ENCODE assay signal across 17 mouse cellular contexts in the genomic region with DNA sequence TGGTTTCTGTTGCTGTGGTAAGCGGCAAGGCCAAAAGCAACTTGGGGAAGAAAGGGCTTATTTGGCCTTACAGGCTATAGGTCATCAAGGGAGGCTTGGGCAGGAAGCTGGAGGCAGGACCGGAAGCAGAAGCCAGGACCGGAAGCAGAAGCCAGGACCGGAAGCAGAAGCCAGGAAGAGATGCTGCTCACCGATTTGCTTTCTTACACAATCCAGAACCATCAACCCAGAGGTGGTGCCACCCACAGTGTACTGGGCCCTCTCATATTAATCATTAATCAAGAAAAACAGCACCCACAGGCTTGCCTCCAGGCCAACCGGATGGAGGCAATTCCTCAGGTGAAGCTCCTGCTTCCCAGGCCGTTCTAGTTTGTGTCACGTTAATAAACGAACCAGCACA. TPM values are rescaled to one million over a fixed set of nuclear protein-coding genes. Genes with fewer than 3 reads are reported as not detected.
A peak's percentile ranks its signal among the peaks of the same experiment; 100 is the strongest.
DNase-seq lines count a peak whose midpoint lies in the region; ATAC-seq and TF ChIP-seq lines count a peak whose summit lies in the region.
"Had no signal": no experiment of that assay in that cellular context is flagged by ENCODE, and none has a peak within 500 bp of the region (broad histone marks: within the 10 kb centered on the region; RNA-seq: fewer than 3 reads in every experiment).

No protein-coding gene starts in this region.

- H3K9ac ChIP-seq in intestine, postnatal 0 days (ENCODE audit: low read depth, low read length), result no peak overlapping the region
- H3K9ac ChIP-seq in liver, postnatal 0 days (replicated peaks), result no peak overlapping the region
- H3K9ac ChIP-seq: forebrain, embryonic 13.5 days; heart, embryonic 12.5 days; hindbrain, embryonic 15.5 days; lung, embryonic 15.5 days had no signal

- peaks cover 5% of the 10 kb centered on the region for H3K4me1 ChIP-seq in testis, adult 2 months (ENCODE audit: control insufficient read depth, insufficient read depth, low read length)
- no peaks in the 10 kb centered on the region for H3K4me1 ChIP-seq in intestine, postnatal 0 days (replicated peaks; ENCODE audit: control insufficient read depth, insufficient read depth, low read length)
- peaks cover 3% of the 10 kb centered on the region; the same call in 1 of the 2 replicates for H3K4me1 ChIP-seq in liver, postnatal 0 days (ENCODE audit: insufficient read depth)
- H3K4me1 ChIP-seq in forebrain, embryonic 10.5 days, result no peaks in the 10 kb centered on the region
- H3K4me1 ChIP-seq: forebrain, embryonic 13.5 days; heart, embryonic 12.5 days; hindbrain, embryonic 15.5 days; limb, embryonic 10.5 days; lung, embryonic 15.5 days had no signal

- 52% methylated on average over 9 of the region's 9 CpGs for WGBS in intestine, postnatal 0 days
- WGBS in liver, postnatal 0 days (ENCODE audit: insufficient replicate concordance), result 51% methylated on average over 9 of the region's 9 CpGs
- 83% methylated on average over 9 of the region's 9 CpGs for WGBS in forebrain, embryonic 10.5 days

- no peaks in the 10 kb centered on the region for H3K27me3 ChIP-seq in testis, adult 2 months (ENCODE audit: control insufficient read depth, insufficient read depth, low read length)
- no peaks in the 10 kb centered on the region for H3K27me3 ChIP-seq in intestine, postnatal 0 days (replicated peaks; ENCODE audit: control insufficient read depth, insufficient read depth, low read length)
- H3K27me3 ChIP-seq in liver, postnatal 0 days (ENCODE audit: insufficient read depth, low read length), result no peaks in the 10 kb centered on the region
- no peaks in the 10 kb centered on the region for H3K27me3 ChIP-seq in forebrain, embryonic 10.5 days (ENCODE audit: poor library complexity, severe bottlenecking)
- H3K27me3 ChIP-seq: forebrain, embryonic 13.5 days; heart, embryonic 12.5 days; hindbrain, embryonic 15.5 days; lung, embryonic 15.5 days had no signal

- no peak overlapping the region for H3K4me2 ChIP-seq in intestine, postnatal 0 days (replicated peaks; ENCODE audit: low read depth)
- H3K4me2 ChIP-seq in liver, postnatal 0 days (ENCODE audit: low read depth, low read length), result no peak overlapping the region
- H3K4me2 ChIP-seq: forebrain, embryonic 13.5 days; heart, embryonic 12.5 days; hindbrain, embryonic 15.5 days; lung, embryonic 15.5 days had no signal

- DNase-seq in testis, postnatal 14 days (ENCODE audit: low spot score), result no peak
- peak; percentile 26 for DNase-seq in liver, postnatal 0 days
- no peak for DNase-seq in forebrain, embryonic 10.5 days (ENCODE audit: extremely low spot score, low spot score)
- no peak for DNase-seq in adipocyte (ENCODE audit: low spot score)

- peak; percentile 77 for ATAC-seq in intestine, postnatal 0 days
- ATAC-seq in liver, postnatal 0 days, result peak; percentile 91
- no peak for ATAC-seq in frontal cortex, adult (ENCODE audit: low TSS enrichment)
- ATAC-seq: forebrain, embryonic 13.5 days had no signal

- peak overlapping the region; percentile 86 for H3K4me3 ChIP-seq in testis, adult 2 months (ENCODE audit: control insufficient read depth, low read depth, low read length)
- no peak overlapping the region for H3K4me3 ChIP-seq in intestine, postnatal 0 days (ENCODE audit: low read depth, low read length)
- no peak overlapping the region for H3K4me3 ChIP-seq in liver, postnatal 0 days (ENCODE audit: low read depth, low read length)
- H3K4me3 ChIP-seq in forebrain, embryonic 10.5 days, result no peak overlapping the region
- H3K4me3 ChIP-seq: forebrain, embryonic 13.5 days; heart, embryonic 12.5 days; hindbrain, embryonic 15.5 days; left cerebral cortex, adult 2 months; limb, embryonic 10.5 days; lung, embryonic 15.5 days had no signal

- no peak for TF ChIP-seq EP300 in liver, postnatal 0 days (IDR thresholded peaks at IDR 0.05; ENCODE audit: low read depth)

- TF ChIP-seq POLR2A in testis, adult 2 months (IDR thresholded peaks at IDR 0.05; ENCODE audit: control insufficient read depth, low read depth, low read length), result peak; percentile 27; the same call in 1 of the 2 replicates

- H3K9me3 ChIP-seq in intestine, postnatal 0 days (ENCODE audit: control insufficient read depth), result no peaks in the 10 kb centered on the region
- no peaks in the 10 kb centered on the region for H3K9me3 ChIP-seq in liver, postnatal 0 days (ENCODE audit: low read length)
- no peaks in the 10 kb centered on the region for H3K9me3 ChIP-seq in forebrain, embryonic 10.5 days
- H3K9me3 ChIP-seq: G1E; hindbrain, embryonic 15.5 days; limb, embryonic 10.5 days; lung, embryonic 15.5 days had no signal

- no peaks in the 10 kb centered on the region for H3K36me3 ChIP-seq in testis, adult 2 months (ENCODE audit: control insufficient read depth, insufficient read depth, low read length)
- H3K36me3 ChIP-seq in intestine, postnatal 0 days (ENCODE audit: control insufficient read depth, insufficient read depth), result no peaks in the 10 kb centered on the region
- H3K36me3 ChIP-seq in liver, postnatal 0 days (replicated peaks; ENCODE audit: insufficient read depth, low read length), result no peaks in the 10 kb centered on the region
- H3K36me3 ChIP-seq in forebrain, embryonic 10.5 days (replicated peaks), result no peaks in the 10 kb centered on the region
- H3K36me3 ChIP-seq: G1E; heart, embryonic 12.5 days; hindbrain, embryonic 15.5 days; limb, embryonic 10.5 days; lung, embryonic 15.5 days had no signal

- TF ChIP-seq CTCF in testis, adult 2 months (IDR thresholded peaks at IDR 0.05; ENCODE audit: control insufficient read depth, insufficient read depth, insufficient replicate concordance, low read depth, low read length), result no peak
- no peak for TF ChIP-seq CTCF in intestine, postnatal 0 days (IDR thresholded peaks at IDR 0.05; ENCODE audit: low read depth)
- TF ChIP-seq CTCF in liver, postnatal 0 days (IDR thresholded peaks at IDR 0.05; ENCODE audit: low read depth), result no peak

- peak overlapping the region; percentile 62 for H3K27ac ChIP-seq in testis, adult 2 months (ENCODE audit: control insufficient read depth, insufficient read depth, low read depth, low read length)
- H3K27ac ChIP-seq in intestine, postnatal 0 days (ENCODE audit: low read depth, low read length), result no peak overlapping the region
- no peak overlapping the region for H3K27ac ChIP-seq in liver, postnatal 0 days (ENCODE audit: low read depth)
- H3K27ac ChIP-seq in forebrain, embryonic 10.5 days, result no peak overlapping the region
- H3K27ac ChIP-seq: forebrain, embryonic 13.5 days; hindbrain, embryonic 15.5 days; left cerebral cortex, adult 2 months; limb, embryonic 10.5 days; lung, embryonic 15.5 days; macrophage had no signal

RNA-seq across cellular contexts. Expression of a gene that starts 10.8 kb away (rescaled TPM):
- polyA plus RNA-seq in testis, adult 2 months (2012; rRNA removed), result 0.17 and 0.19 TPM in 2 replicates
- polyA plus RNA-seq in intestine, postnatal 0 days (2015; fragmentation: Nextera tagmentation; extraction: Ambion mirVana), result 4.0 and 4.8 TPM in 2 replicates
- polyA plus RNA-seq in liver, postnatal 0 days (2015; fragmentation: Nextera tagmentation; extraction: Ambion mirVana), result not detected in 2 replicates
- polyA plus RNA-seq in forebrain, embryonic 10.5 days (2016; fragmentation: Nextera tagmentation; extraction: Ambion mirVana), result not detected in 2 replicates
- polyA plus RNA-seq: G1E; heart, embryonic 12.5 days; limb, embryonic 10.5 days; macrophage had no signal

RNA-seq across cellular contexts. Expression of a gene that starts 22.5 kb away (rescaled TPM):
- 9.2 and 13.4 TPM in 2 replicates for polyA plus RNA-seq in testis, adult 2 months (2012; rRNA removed)
- polyA plus RNA-seq in intestine, postnatal 0 days (2015; fragmentation: Nextera tagmentation; extraction: Ambion mirVana), result 54.5 and 60.2 TPM in 2 replicates
- 2.1 and 2.9 TPM in 2 replicates for polyA plus RNA-seq in liver, postnatal 0 days (2015; fragmentation: Nextera tagmentation; extraction: Ambion mirVana)
- polyA plus RNA-seq in forebrain, embryonic 10.5 days (2016; fragmentation: Nextera tagmentation; extraction: Ambion mirVana), result not detected in 2 replicates
- polyA plus RNA-seq: CD4-positive, CD25-positive, alpha-beta regulatory T cell, adult 4 months; G1E; limb, embryonic 10.5 days; neural tube, embryonic 11.5 days had no signal

RNA-seq across cellular contexts. Expression of a gene that starts 37.5 kb away (rescaled TPM):
- 52.8 and 62.3 TPM in 2 replicates for polyA plus RNA-seq in testis, adult 2 months (2012; rRNA removed)
- polyA plus RNA-seq in intestine, postnatal 0 days (2015; fragmentation: Nextera tagmentation; extraction: Ambion mirVana), result 20.0 and 25.0 TPM in 2 replicates
- polyA plus RNA-seq in liver, postnatal 0 days (2015; fragmentation: Nextera tagmentation; extraction: Ambion mirVana), result 35.9 and 43.4 TPM in 2 replicates
- polyA plus RNA-seq in forebrain, embryonic 10.5 days (2016; fragmentation: Nextera tagmentation; extraction: Ambion mirVana), result 247 and 262 TPM in 2 replicates
